Mouse (Mus musculus) embryonic facial prominence, embryonic 15.5 days (tissue): ENCODE results near the gene Ubc. TPM values are rescaled to one million over a fixed set of nuclear protein-coding genes. Genes with fewer than 3 reads are reported as not detected.
"Not testable (repeated sequence)": the region's sequence is repeated elsewhere in the genome, so short reads cannot be mapped to it uniquely, and the experiment has no call there.

Experiments used
- ATAC-seq: fragments of 200-750 bp; cut with Nextera tagmentation; 2 replicates; pipeline ENCODE4 v1.8.0; 2017; ENCODE audit warnings: low read depth, moderate TSS enrichment; ENCODE audit not compliant: insufficient number of reproducible peaks, low FRiP score, low TSS enrichment
- H3K27ac ChIP-seq: fragments of 300-500 bp; sonication (generic); replicated peaks from 2 replicates; pipeline ENCODE4 v1.5.1; 2015; ENCODE audit warnings: mild to moderate bottlenecking, inconsistent platforms
- H3K27me3 ChIP-seq: fragments of 300-500 bp; sonication (generic); 2 replicates; pipeline ENCODE4 v1.6.1; 2015; ENCODE audit warnings: inconsistent platforms
- H3K36me3 ChIP-seq: fragments of 300-500 bp; sonication (generic); 2 replicates; pipeline ENCODE4 v1.6.1; 2015; ENCODE audit warnings: mild to moderate bottlenecking, inconsistent platforms
- H3K4me1 ChIP-seq: fragments of 300-500 bp; sonication (generic); 2 replicates; pipeline ENCODE4 v1.6.1; 2015; ENCODE audit warnings: inconsistent platforms
- H3K4me2 ChIP-seq: fragments of 300-500 bp; sonication (generic); replicated peaks from 2 replicates; pipeline ENCODE4 v1.6.1; 2015; ENCODE audit warnings: mild to moderate bottlenecking, inconsistent platforms
- H3K4me3 ChIP-seq: fragments of 300-500 bp; sonication (generic); replicated peaks from 2 replicates; pipeline ENCODE4 v1.5.1; 2015; ENCODE audit warnings: mild to moderate bottlenecking, inconsistent platforms
- H3K9ac ChIP-seq: fragments of 300-500 bp; sonication (generic); 2 replicates; pipeline ENCODE4 v1.6.1; 2015; ENCODE audit warnings: inconsistent platforms
- H3K9me3 ChIP-seq: fragments of 300-500 bp; sonication (generic); replicated peaks from 2 replicates; pipeline ENCODE4 v1.6.1; 2016; ENCODE audit warnings: inconsistent platforms
- WGBS: fragments of 180-500 bp; shearing (Covaris S2); methylation state at CpG from one replicate; pipeline ENCODE4 v1.1.7; 2015; 5-methylcytosine and 5-hydroxymethylcytosine counted together
- polyA plus RNA-seq: library from polyadenylated mRNA; unstranded; fragments of >200 nt; fragmentation: Nextera tagmentation; extraction: Ambion mirVana; gene quantifications from 2 replicates; pipeline ENCODE4 v1.2.1, GENCODE M21; 2015

Ubc gene
- polyA plus RNA-seq, 1 experiment from 2014 or later = 1,100 TPM

DNA sequence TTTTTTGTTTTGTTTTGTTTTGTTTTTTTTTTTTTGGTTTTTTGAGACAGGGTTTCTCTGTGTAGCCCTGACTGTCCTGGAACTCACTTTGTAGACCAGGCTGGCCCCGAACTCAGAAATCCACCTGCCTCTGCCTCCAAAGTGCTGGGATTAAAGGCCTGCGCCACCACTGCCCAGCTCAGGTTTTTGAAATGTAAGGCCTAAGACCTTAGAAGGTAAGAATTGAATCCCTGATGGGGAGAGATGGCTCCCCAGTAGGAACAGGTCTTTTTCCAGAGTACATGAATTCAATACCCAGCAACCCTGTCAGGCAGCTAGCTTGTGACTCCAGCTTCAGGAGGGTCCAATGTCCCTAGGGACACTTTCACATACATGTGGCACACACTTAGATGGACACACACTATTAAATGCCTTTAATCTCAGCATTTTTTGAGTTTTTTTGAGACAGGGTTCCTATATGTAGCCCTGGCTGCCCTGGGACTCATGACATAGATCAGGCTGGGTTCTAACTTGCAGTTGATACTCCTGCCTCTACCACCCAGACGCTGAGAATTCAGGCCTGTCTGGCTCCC is 990 bp upstream of the Ubc start:
- peaks cover 52% of the 10 kb centered on the region for H3K4me1 ChIP-seq
- H3K9me3 ChIP-seq = no peaks in the 10 kb centered on the region
- no peak overlapping the region for H3K4me3 ChIP-seq
- no peak overlapping the region for H3K9ac ChIP-seq
- peaks cover under 1% of the 10 kb centered on the region for H3K36me3 ChIP-seq
- no peak overlapping the region for H3K4me2 ChIP-seq
- ATAC-seq = no peak
- H3K27me3 ChIP-seq = no peaks in the 10 kb centered on the region
- WGBS = 85% methylated on average over 3 of the region's 3 CpGs
- peak overlapping the region; percentile 99 for H3K27ac ChIP-seq

DNA sequence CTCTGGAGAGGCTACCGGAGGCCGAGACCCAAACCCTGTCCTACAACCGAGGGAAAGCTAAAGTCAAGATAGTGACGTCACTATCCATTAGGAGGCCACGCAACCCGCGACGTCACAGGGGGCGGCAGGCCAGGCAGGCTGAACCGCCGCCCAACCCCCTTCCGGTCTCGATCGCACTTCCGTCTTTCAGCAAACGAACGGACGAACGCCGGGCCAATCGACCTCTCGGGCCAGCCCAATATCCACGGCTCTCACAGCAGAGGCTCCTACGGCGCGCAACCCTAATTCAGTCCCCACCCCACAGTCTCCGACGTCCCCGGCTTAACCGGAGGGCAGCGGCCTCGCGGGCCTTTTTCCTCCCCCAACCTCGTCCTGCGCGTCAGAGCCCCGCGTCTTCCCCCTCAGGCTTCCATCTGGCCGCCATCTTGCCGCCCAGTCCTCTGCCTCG is 847 bp downstream of the Ubc start, which contains the start of gene Gm10382:
Gm10382 (plus strand) TSS at position 192 of the 448 bp plus-strand sequence.
- no peaks in the 10 kb centered on the region for H3K9me3 ChIP-seq
- peak within 1 kb of the TSS; percentile 100 for H3K4me3 ChIP-seq
- H3K27ac ChIP-seq = peak within 1 kb of the TSS; percentile 94
- peak within 1 kb of the TSS; percentile 84 for H3K4me2 ChIP-seq
- H3K27me3 ChIP-seq = no peaks in the 10 kb centered on the region
- peak within 1 kb of the TSS; percentile 100 for H3K9ac ChIP-seq
- H3K4me1 ChIP-seq = peaks cover 56% of the 10 kb centered on the region
- under 1% methylated on average over 41 of the region's 41 CpGs for WGBS
- 0 out of 2 replicates have a peak, but pooled peaks have one; percentile 4 for ATAC-seq
- H3K36me3 ChIP-seq = peaks cover 19% of the 10 kb centered on the region

DNA sequence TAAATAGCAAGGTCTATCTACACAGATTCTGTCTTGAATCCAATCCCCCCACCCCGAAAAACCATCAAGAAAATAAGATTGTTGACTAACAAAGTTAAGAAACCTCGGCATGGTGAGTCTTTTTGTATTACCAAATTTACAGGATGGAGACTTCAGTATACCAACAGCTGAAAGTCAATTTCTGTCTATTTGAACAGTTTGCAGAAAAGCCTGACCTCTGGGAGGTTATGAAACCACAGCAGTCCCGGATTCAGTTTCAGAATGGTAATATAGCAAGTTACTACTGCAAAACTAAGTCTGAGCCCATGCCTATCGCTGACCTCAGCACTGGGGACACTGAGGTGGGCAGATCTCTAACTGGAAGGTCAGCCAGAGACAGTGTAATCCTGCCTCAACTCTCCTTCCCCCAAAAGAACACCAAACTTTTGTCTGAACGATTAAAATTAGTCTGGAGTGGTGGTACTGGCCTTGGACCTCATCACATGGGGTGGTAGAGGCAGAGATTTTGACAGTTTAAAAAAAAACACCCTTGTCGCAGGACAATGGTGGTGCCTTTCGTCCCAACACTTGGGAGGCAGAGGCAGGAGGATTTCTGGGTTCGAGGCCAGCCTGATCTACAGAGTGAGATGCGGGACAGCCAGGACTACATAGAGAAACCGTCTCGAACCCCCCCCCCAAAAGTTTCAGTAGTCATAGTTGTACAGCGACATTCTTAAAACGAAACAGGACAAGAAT is 1.5 kb downstream of the Ubc start:
- peaks cover 21% of the 10 kb centered on the region for H3K36me3 ChIP-seq
- H3K4me2 ChIP-seq = peak overlapping the region; percentile 84
- peak overlapping the region; percentile 100 for H3K9ac ChIP-seq
- 24% methylated on average over 13 of the region's 13 CpGs for WGBS
- peaks cover 50% of the 10 kb centered on the region for H3K4me1 ChIP-seq
- H3K9me3 ChIP-seq = no peaks in the 10 kb centered on the region
- no peak for ATAC-seq
- H3K27me3 ChIP-seq = no peaks in the 10 kb centered on the region
- no peak overlapping the region for H3K27ac ChIP-seq
- H3K4me3 ChIP-seq = peak overlapping the region; percentile 100

DNA sequence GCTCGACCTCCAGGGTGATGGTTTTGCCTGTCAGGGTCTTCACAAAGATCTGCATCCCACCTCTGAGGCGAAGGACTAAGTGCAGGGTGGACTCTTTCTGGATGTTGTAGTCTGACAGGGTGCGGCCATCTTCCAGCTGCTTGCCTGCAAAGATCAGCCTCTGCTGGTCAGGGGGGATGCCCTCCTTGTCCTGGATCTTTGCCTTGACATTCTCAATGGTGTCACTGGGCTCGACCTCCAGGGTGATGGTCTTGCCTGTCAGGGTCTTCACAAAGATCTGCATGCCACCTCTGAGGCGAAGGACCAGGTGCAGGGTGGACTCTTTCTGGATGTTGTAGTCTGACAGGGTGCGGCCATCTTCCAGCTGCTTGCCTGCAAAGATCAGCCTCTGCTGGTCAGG is 2.7 kb downstream of the Ubc start:
- Histone ChIP-seq H3K36me3 (peaks cover 21% of the 10 kb centered on the region), H3K4me1 (peaks cover 41% of the 10 kb centered on the region)
- H3K4me3 ChIP-seq, ATAC-seq, H3K4me2 ChIP-seq, H3K9ac ChIP-seq, H3K9me3 ChIP-seq, H3K27ac ChIP-seq, H3K27me3 ChIP-seq: not testable (repeated sequence)
- WGBS = 88% methylated on average over 5 of the region's 6 CpGs

DNA sequence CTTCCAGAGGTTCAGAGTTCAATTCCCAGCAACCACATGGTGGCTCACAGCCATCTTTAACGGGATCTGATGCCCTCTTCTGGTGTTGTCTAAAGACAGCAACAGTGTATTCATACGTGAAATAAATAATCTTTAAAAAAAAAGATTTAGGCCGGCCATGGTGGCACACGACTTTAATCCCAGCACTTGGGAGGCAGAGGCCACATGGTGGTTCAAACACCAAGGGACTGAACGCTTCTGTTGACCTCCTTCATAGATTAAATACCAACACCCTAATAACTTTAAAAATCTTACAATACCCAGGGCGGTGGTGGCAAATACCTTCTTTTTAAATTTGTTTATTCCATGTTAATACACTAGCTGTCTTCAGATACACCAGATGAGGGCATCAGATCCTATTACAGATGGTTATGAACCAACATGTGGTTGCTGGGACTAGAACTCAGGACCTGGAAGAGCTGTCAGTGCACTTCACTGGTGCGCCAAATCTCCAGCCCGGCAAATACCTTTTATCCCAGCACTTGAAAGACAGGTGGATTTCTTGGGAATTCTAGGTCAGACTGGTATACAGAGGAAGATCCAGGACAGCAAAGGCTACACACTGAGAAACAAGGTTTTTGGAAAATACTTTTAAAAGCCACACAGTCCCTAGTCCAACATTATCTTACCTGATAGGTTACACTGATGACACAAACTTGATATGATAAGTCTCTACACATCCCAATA is 4.6 kb downstream of the Ubc start:
- Histone ChIP-seq H3K9me3 (no peaks in the 10 kb centered on the region), H3K9ac (no peak overlapping the region), H3K36me3 (peaks cover 21% of the 10 kb centered on the region), H3K4me1 (peaks cover 24% of the 10 kb centered on the region), H3K27me3 (no peaks in the 10 kb centered on the region), H3K4me2 (no peak overlapping the region), H3K4me3 (no peak overlapping the region), H3K27ac (no peak overlapping the region)
- WGBS = 72% methylated on average over 8 of the region's 8 CpGs
- no peak for ATAC-seq

DNA sequence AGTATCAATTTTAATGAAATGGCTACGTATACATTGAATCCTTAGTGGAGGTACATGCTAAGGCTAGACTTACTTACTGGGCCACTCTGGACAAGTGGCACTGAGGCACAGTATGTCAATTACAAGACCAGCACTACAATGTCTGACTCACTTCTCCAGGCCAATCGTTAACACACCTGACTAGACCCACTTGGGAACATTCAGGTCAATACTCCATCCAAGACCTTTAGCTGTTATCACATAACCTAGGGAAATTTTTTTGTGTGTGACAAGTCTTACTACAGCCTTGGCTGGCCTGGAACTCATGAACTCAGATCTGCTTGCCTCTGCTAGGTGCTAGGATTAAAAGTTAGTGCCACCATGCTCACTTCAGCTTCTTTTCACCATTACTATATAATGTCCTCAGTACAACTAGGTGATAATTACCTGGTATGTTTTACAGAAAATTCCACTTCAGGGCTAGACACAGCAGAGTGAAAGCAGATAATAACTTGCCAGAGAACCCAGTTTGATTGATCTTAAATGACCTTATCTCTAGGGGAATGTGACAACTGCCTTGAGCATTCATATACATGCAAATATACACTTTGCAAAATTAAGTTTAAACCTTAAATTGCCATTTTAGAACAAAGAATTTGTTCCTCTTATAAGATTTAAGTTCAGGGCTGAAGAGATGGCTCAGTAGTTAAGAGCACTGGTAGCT is 5.3 kb downstream of the Ubc start:
- Histone ChIP-seq H3K9ac (no peak overlapping the region), H3K4me1 (peaks cover 21% of the 10 kb centered on the region), H3K4me3 (0 out of 2 replicates have a peak overlapping the region, but pooled peaks have one; percentile 0), H3K36me3 (peaks cover 21% of the 10 kb centered on the region), H3K9me3 (no peaks in the 10 kb centered on the region), H3K4me2 (no peak overlapping the region), H3K27ac (no peak overlapping the region), H3K27me3 (no peaks in the 10 kb centered on the region)
- ATAC-seq = no peak
- 86% methylated on average over 2 of the region's 2 CpGs for WGBS

DNA sequence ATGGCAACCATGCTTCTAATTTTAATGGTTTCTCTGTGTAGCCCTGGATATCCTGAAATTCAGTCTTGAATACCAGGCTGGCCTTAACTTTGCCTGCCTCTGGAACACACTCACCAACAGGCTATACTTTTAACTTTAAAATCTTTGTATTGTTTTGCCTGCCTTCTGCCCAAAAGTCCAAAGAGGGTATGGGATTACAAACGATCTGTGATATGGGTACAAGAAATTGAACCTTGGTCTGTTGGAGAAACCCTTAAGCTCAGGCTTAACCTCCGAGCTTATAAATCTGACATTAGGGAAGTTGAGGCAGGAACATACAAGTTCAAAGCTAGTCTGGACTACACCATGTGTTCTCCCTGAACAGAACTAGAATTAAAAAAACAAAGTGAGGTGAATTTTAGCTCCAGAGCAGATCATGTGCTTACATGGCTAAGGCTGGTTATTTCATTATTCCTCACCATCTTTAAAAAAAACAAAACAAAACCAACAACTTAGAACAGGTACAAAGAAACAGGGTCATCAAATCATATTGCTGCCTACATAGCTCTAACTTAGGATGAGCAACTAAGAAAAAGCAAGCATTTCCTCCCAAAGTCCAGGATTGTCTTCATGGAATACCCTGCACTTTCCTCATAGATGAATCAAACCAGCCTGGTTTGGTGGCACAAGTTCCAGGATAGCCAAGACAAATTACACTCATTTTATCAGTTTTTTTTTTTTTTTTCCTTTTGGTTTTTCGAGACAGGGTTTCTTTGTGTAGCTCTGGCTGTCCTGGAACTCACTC is 6.2 kb downstream of the Ubc start:
- Histone ChIP-seq H3K9me3 (no peaks in the 10 kb centered on the region), H3K4me3 (no peak overlapping the region), H3K27me3 (no peaks in the 10 kb centered on the region), H3K27ac (no peak overlapping the region), H3K4me2 (no peak overlapping the region), H3K9ac (no peak overlapping the region), H3K36me3 (peaks cover 21% of the 10 kb centered on the region), H3K4me1 (peaks cover 21% of the 10 kb centered on the region)
- 73% methylated on average over 3 of the region's 3 CpGs for WGBS
- ATAC-seq = no peak

DNA sequence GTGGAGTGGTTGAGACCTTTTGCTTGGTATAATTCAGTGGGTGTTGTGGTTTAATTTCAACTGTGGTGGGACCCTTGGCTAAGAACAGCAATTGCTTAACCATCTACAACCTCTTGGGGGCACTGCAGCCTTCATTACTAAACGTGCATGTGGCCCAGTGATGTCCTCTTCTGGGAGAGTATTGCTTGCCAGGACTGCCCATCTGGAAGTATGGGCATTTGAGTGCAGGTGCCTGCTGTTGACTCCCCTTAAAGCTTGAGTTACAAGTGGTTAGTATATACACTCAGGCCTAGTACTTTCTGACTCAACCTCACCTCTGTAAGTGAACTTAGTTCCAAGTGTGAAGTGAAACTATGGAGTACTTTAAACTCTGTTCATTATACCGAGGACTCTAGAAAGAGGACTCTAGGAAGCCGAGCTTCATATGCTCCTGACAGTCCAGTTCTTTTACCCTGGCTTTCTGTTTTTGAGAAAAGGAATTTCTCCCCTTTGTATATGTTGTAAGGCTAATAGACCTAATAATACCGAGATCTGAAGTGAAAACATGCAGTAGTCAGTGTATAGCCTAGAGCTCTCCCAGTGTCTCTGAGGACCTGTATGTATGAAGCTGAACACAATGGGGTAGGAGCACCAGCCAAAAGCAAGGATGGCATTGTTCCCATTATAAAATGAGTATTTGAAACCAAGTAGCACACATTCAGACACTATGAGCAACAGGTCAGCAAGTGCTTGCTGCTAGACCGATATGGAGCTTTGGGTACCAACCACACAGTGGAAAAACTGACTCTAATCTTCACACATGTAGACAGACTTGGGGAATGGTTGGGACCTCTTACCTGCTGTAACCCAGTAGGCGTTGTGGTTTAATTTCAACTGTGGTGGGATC is 7.1 kb downstream of the Ubc start:
- Histone ChIP-seq H3K4me2 (no peak overlapping the region), H3K36me3 (peaks cover 21% of the 10 kb centered on the region), H3K27me3 (no peaks in the 10 kb centered on the region), H3K27ac (no peak overlapping the region; the same call in 1 of the 2 replicates), H3K9ac (no peak overlapping the region), H3K4me1 (peaks cover 14% of the 10 kb centered on the region), H3K4me3 (no peak overlapping the region), H3K9me3 (no peaks in the 10 kb centered on the region)
- WGBS = 50% methylated on average over 6 of the region's 6 CpGs
- peak; percentile 60; the same call in 1 of the 2 replicates for ATAC-seq

DNA sequence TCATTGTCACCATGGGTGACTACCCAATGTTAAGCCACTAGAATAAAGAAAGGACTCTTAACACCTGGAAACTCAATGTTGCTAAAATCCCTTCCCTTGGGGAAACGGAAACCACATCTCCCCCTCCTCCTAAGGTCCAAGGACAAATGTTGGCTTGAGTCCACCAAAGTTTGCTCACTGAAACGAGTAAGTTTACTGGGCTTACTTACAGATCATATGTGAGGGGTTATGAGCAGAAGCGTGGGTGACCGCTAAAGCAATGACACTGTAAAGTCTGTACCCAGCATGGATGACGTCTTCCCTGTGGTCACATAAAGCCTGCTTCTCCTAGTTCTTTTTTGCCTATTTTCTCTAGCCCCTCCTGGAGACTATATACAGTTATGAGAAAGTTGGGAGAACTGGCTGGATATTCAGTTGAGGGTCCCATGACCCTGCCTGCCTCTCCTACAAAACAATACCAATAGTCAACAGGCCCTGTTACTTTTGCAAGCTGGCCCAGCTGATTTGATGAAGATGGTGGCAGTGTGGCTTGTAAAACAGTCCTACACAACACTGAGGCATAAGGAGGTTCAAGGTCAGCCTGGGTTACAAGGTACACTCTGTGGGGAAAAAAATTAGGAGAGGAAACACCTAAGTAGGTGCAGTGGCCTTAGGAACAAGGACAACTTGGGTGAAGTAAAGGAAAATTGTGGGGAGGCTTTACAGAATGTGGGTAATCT is 7.9 kb downstream of the Ubc start:
- Histone ChIP-seq H3K27ac (no peak overlapping the region), H3K4me1 (peaks cover 14% of the 10 kb centered on the region), H3K4me2 (no peak overlapping the region), H3K27me3 (no peaks in the 10 kb centered on the region), H3K9ac (no peak overlapping the region), H3K4me3 (no peak overlapping the region), H3K36me3 (peaks cover 21% of the 10 kb centered on the region), H3K9me3 (no peaks in the 10 kb centered on the region)
- 68% methylated on average over 5 of the region's 5 CpGs for WGBS
- no peak for ATAC-seq
